Mouse (Mus musculus): ENCODE measurements around the gene Catsper3.

DNA sequence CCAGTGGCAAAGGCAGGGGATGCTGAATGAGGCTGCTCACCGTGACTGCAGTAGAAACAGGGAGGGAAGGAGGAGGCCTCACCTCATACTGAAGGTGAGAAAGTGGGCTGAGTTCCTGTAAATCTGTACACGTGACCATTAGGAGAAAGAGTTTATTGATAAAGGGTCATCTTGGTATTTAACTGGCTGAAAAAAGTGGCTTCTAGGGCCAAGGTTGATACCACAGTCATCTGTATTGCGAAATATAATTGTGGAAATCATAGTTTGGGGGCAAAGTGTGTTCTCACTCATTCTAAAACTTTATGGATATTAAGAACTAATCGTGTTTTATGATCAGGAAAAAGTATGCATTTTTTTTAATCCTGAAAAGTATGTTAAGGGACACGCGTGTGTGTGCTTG is 30.5 kb downstream of the Catsper3 start:
- TF ChIP-seq POLR2A (IDR thresholded peaks at IDR 0.05; ENCODE audit: insufficient read length, low read depth), result no peak
- TF ChIP-seq MYOG (IDR thresholded peaks at IDR 0.05; ENCODE audit: control insufficient read depth in 1 of 3, insufficient read depth in 1 of 3, insufficient read length in 2 of 3, low read depth in 2 of 3), result no peak

Data from myocyte (in vitro differentiated cells).